Mouse (Mus musculus): ENCODE data around the gene Golm1.
A peak's percentile ranks its signal among the peaks of the same experiment; 100 is the strongest.
"Not testable (repeated sequence)": the region's sequence is repeated elsewhere in the genome, so short reads cannot be mapped to it uniquely, and the experiment has no call there.

The Golm1 gene

GRCm38 (mm10) chr13:59592058-59592457 is 83.6 kb downstream of the Golm1 start:
- DNase-seq (ENCODE audit: low spot score), result not testable (repeated sequence)

GRCm38 (mm10) chr13:59590691-59591090 is 84.9 kb downstream of the Golm1 start:
- DNase-seq (ENCODE audit: low spot score), result no peak

- no peak for DNase-seq (ENCODE audit: low spot score)
These were observed 85.9 kb downstream of the Golm1 start for GRCm38 (mm10) chr13:59589672-59590071.

- no peak for DNase-seq (ENCODE audit: low spot score)
These were observed 88.4 kb downstream of the Golm1 start for GRCm38 (mm10) chr13:59587201-59587600.

GRCm38 (mm10) chr13:59585648-59586005 is 90.0 kb downstream of the Golm1 start:
- DNase-seq (ENCODE audit: low spot score), result no peak

- peak; percentile 100 for DNase-seq (ENCODE audit: low spot score)
These were observed 90.5 kb downstream of the Golm1 start, which contains the start of the genes Agtpbp1 and Naa35 for GRCm38 (mm10) chr13:59584947-59585647. Agtpbp1 (minus strand) TSS chr13:59585227. Naa35 (plus strand) TSS chr13:59585259.
